Mouse (Mus musculus) brown adipose tissue, adult 24 weeks (tissue): ENCODE results near the gene Rfx7. TPM values are rescaled to one million over a fixed set of nuclear protein-coding genes. Genes with fewer than 3 reads are reported as not detected.
A peak's percentile ranks its signal among the peaks of the same experiment; 100 is the strongest.
"Not testable (repeated sequence)": the region's sequence is repeated elsewhere in the genome, so short reads cannot be mapped to it uniquely, and the experiment has no call there.

ENCODE experiments used
- H3K27ac ChIP-seq: fragments of 200-500 bp; replicated peaks from 2 replicates; pipeline ENCODE4 v1.5.1; 2012; ENCODE audit warnings: low read depth, mild to moderate bottlenecking, low read length
- H3K4me1 ChIP-seq: fragments of 200-500 bp; 2 replicates; pipeline ENCODE4 v1.6.1; 2012; ENCODE audit warnings: low read length, mixed read lengths; ENCODE audit not compliant: control insufficient read depth, insufficient read depth, insufficient read length
- H3K4me3 ChIP-seq: fragments of 200-500 bp; 2 replicates; pipeline ENCODE4 v1.5.1; 2012; ENCODE audit warnings: low read depth, mild to moderate bottlenecking, low read length, moderate library complexity; ENCODE audit not compliant: insufficient read depth
- polyA plus RNA-seq: library from polyadenylated mRNA; stranded (reverse); fragments of >200 nt; gene quantifications from 2 replicates; pipeline ENCODE4 v1.2.4, GENCODE M21; 2012; ENCODE audit not compliant: missing spikeins, insufficient read depth, insufficient read length

The Rfx7 gene
- polyA plus RNA-seq, 1 experiment, result 5.6 TPM

DNA sequence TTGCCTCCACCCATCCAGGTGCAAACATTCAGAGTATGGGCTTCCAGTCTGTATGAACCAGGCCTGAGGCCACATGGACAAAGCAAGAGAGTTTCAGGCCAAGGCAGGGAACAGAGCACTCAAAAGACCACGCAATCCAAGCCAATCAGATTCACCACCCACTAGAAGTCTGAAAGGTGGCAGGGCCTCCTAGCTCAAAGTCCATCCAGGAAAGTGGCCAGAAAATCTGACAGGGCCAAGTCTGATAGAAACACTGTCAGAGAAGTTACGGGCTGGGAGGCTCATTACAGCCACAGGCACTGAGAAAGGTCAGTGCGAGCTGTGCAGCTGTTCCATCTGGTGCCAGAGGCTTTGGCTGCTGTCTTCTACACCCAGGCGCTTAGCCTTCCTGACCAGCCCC lies 1.2 kb upstream of the Rfx7 start:
- Histone ChIP-seq H3K4me1 (no peaks in the 10 kb centered on the region), H3K27ac (peak overlapping the region; percentile 51), H3K4me3 (peak overlapping the region; percentile 97)

DNA sequence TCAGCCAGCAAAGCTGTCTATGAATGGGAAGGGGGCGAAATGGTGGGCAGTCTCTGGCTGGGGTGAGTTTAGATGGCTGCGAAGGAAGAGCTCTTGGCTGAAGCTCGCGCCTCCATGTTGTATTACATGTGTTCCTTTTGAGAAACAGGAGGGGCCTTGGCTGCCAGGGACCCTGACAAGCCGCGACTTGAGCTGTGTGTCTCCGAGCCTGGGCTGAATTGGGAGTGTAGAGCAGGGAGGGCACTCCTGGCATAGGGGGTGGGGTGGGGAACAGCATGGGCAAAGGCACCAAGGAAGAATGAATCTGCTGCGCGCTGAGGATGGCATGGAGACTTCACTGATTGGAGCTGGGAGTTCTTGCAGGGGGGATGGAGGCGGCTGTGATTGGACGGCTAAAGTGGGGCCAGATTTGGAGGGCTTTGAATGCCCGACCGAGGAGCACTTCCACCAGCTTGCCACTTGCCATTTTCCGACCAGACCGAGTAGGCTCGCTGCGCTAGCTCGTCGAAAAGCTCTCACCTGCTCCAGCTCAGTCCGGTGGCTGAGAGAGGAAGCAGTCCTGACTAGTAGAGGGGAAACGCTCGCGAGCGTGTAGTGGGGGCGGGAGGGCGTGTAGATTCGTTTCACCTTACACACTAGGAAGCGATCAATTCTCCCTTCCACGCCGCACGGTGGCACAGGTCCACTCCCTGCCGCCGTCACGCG lies 597 bp upstream of the Rfx7 start:
- Histone ChIP-seq H3K27ac (peak overlapping the region; percentile 51), H3K4me3 (peak overlapping the region; percentile 97), H3K4me1 (no peaks in the 10 kb centered on the region)

DNA sequence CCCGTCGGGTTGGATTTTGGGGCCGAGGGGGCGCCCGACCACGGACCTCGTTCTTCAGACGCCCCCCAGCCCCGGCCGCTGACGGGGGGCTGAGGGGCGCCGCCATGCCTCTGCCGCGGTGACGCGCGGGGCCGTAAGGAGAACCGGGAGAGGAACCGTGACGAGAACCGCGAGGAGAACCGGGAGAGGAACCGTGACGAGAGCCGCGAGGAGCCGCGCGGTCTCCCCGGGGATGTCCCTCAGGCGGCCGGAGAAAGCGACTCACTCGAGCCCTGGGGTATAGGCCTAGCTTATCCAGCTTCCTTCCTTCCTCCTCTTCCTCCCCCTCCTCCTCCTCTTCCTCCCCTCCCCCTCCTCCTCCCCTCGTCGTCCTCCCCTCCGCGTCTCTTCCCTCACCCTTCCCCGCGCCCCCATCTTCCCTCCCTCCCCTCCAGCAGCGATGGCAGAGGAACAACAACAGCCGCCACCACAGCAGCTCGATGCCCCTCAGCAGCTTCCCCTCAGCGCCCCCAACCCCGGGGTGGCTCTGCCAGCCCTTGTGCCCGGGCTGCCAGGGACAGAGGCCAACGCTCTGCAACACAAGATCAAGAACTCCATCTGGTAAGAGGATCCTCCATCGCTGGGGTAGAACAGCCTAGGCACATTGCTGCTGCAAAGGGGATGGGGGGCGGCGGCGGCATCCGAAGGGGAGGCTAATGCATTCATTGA lies 495 bp downstream of the Rfx7 start:
- Histone ChIP-seq H3K4me3 (peak overlapping the region; percentile 97), H3K27ac (peak overlapping the region; percentile 84), H3K4me1 (no peaks in the 10 kb centered on the region)

DNA sequence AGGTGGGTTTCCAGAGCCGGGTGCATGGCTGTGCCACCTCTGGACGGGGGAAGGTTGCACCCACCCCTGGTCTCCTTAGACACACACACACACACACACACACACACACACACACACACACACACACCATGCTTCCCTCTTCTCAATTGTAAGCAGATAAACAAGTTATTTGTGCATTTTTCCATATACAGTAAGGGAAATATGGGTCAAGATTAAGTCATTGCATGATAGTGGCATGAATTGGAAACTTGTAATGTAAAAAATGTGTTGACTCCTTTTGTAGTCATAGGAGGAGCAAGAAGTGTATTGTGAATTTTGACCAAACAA lies 1.0 kb downstream of the Rfx7 start:
- Histone ChIP-seq H3K4me1 (no peaks in the 10 kb centered on the region), H3K27ac (0 out of 2 replicates have a peak overlapping the region, but pooled peaks have one; percentile 17), H3K4me3 (peak overlapping the region; percentile 97)

DNA sequence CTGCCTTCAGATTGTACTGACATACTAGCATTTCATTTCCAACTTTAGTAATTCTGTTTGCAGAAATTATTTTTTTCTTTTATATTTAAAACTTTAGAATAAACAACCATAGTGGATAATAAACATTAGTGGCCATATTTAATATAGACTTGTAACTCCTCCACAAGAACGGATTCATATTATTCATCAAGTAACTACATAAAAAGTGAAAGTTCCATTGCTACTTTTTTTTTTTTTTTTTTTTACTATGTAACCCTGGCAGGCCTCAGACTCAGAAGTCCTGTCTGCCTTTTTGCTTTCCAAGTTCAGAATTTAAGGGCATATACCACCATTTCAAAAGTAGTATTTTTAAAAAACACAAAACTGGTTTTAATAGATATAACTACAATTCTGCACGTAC lies 2.9 kb downstream of the Rfx7 start:
- Histone ChIP-seq H3K4me3 (no peak overlapping the region), H3K27ac (no peak overlapping the region), H3K4me1 (no peaks in the 10 kb centered on the region)

DNA sequence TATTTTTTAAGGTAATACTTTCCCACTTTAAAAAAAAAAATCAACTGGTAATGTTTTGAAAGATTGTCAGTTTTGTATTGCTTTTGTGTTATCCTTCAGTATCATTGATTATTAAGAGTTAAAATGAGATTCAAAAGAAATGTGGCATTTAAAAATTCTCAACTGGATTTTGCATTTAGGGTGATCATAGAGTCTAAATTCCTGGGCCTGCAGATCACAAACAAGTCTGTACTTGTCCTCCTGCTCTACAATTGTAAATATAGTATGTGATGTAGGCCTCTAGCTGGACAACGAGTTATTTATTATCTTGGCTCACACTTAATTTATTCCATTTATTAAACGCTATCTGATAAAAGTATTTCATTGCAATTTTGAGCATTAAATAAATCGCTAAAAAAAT lies 3.4 kb downstream of the Rfx7 start:
- Histone ChIP-seq H3K4me3 (no peak overlapping the region), H3K27ac (no peak overlapping the region), H3K4me1 (no peaks in the 10 kb centered on the region)

DNA sequence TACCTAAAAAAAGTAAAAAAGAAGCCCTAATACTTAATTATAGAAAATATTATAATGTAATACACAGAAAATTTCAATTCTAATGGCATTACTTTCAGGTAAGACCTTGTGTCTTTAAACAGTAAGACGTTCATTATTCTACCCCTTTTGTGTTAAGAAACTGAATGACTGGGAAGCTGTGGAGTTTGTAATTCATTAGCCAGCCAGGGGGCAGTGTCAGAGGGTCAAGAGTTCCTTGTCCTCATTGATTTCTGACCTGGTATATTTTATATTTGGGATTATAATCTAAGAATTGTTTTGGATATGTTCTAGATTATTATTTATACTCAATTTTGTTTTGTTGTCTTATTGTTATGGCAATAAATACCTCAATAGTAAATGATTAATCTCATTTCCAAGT lies 5.0 kb downstream of the Rfx7 start:
- H3K4me3 ChIP-seq, result no peak overlapping the region
- H3K4me1 ChIP-seq, result no peaks in the 10 kb centered on the region
- H3K27ac ChIP-seq, result no peak overlapping the region

DNA sequence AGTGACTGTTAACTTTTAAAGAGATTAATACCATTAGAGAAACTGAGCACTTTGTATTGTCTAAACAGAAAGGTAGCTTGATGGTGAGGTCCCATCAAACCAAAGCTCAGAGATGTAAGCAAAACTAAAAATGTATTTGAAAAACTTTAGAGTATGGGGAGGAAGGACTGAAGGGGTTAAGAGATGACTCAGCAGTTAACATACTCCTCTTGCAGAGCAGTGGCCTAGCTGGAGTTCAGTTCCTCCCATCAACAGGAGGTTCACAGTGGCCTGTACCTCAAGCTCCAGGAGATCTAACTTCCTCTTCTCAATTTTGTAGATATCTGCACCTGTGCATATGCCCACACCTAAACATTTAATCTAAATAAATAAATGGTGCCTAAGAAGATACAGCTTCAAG lies 11.6 kb downstream of the Rfx7 start:
- H3K4me1 ChIP-seq, result no peaks in the 10 kb centered on the region
- no peak overlapping the region for H3K27ac ChIP-seq

DNA sequence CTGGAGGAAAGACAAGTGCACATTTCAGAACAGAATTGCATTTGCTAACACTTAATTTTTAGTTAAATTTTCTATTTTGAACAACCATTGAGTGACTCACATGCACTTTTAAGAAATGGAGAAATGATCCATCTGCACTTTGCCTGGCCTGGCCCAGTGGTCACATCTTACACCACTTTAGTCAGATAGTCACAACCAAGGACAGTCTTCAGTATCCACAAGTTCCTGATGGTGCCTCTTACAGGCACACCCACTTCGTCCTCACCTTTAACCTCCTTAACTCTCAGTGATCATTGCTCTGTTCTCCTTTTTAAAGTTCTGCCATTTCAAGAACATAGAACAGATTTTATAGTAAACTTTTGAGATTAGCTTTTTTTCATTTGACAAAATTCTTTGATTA lies 26.7 kb downstream of the Rfx7 start:
- H3K4me3 ChIP-seq, result no peak overlapping the region
- H3K27ac ChIP-seq, result no peak overlapping the region

More for the DNA sequence above, 11.6 kb downstream of the Rfx7 start:
- H3K4me3 ChIP-seq, result no peak overlapping the region

DNA sequence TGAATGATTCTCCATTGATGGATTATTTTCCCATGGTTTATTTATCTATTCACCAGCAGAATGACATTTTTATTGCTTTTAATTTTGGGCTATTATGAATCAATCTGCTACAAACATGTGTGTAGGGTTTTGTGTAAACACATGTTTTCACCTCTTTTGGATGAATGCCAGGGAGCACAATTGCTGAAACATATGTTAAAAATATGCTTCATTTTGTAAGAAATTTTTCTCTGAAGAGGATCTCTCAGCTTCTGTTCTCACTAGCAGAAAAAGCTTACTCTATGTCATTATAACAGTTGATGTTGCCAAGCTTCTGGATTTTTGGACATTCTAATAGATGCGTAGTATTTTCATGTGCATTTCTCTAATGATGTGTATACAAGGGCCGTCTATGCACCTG lies 28.3 kb downstream of the Rfx7 start:
- Histone ChIP-seq H3K4me3 (no peak overlapping the region), H3K27ac (no peak overlapping the region), H3K4me1 (no peaks in the 10 kb centered on the region)

More for the DNA sequence above, 26.7 kb downstream of the Rfx7 start:
- H3K4me1 ChIP-seq, result no peaks in the 10 kb centered on the region

DNA sequence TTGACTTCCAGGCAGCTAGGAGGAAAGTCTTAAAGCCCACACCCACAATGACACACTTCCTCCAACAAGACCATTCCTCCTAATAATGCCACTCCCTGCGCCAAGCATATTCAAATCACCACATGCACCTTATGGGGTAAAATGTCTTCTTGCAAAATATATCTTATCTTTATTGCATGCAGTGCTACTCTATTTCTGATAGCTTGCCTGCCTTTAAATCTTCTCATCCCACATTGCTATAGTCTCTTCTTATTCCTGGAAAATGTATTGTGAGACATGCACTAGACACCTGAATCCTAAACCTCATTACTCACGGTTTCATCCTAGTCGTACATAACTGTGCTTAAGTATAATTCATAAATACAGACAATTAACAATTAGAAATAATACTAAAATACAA lies 31.2 kb downstream of the Rfx7 start:
- H3K4me1 ChIP-seq, result no peaks in the 10 kb centered on the region
- no peak overlapping the region for H3K27ac ChIP-seq
- H3K4me3 ChIP-seq, result no peak overlapping the region

DNA sequence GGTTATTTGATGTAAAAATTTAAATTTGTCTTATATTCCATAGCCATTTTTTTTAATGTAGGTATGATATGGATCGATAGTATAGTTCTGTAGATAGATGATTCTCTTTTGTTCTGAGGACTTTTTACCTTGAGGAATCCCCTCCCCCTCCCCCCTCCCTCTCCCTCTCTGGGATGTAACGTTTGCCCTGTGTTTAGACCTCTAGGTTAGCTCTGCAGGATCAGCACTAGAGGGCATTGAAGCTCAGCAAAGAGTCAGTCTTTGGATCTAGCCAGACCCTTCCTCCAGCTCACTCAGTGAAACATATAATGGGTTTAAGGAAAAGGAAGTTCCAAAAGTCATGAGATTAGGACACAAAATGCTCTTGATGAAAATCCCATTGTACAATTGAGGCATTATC lies 35.1 kb downstream of the Rfx7 start:
- no peaks in the 10 kb centered on the region for H3K4me1 ChIP-seq
- H3K4me3 ChIP-seq, result no peak overlapping the region
- no peak overlapping the region for H3K27ac ChIP-seq

DNA sequence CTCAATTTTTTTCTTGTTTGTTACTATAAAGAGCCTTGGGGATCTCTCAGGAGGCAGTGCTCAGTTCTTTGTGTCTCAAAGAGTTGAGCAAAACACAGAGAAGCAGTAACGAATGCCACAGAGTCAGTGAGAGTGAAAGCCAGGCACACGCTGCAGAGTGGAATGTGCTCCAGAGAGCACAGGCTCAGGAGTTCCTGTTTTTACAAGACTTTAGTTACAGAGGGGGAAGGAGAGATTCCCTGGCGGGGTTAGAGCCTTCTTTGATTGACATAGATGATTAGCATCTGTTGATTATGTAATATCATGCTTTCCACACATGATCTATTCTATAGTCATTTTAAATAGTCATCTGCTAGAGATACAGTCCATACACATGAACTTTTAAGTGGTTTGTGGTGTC lies 48.2 kb downstream of the Rfx7 start:
- H3K27ac ChIP-seq, result no peak overlapping the region
- H3K4me1 ChIP-seq, result no peaks in the 10 kb centered on the region
- no peak overlapping the region for H3K4me3 ChIP-seq

DNA sequence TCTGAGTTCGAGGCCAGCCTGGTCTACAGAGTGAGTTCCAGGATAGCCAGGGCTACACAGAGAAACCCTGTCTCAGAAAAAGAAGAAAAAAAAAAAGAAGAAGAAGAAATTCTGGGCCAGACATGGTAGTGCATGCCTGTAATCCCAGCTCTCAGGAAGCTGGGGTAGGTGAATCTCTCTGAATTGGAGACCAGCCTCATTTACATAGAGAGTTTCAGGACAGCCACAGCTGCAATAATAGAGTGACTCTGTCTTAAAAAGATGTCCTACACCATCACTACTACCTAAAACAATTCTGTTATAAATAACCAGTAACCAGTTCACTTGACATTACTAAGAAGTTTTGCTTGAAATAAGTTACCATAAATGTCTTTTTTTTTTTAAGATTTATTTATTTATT lies 58.8 kb downstream of the Rfx7 start:
- Histone ChIP-seq H3K4me3 (no peak overlapping the region), H3K4me1 (no peaks in the 10 kb centered on the region), H3K27ac (no peak overlapping the region)

DNA sequence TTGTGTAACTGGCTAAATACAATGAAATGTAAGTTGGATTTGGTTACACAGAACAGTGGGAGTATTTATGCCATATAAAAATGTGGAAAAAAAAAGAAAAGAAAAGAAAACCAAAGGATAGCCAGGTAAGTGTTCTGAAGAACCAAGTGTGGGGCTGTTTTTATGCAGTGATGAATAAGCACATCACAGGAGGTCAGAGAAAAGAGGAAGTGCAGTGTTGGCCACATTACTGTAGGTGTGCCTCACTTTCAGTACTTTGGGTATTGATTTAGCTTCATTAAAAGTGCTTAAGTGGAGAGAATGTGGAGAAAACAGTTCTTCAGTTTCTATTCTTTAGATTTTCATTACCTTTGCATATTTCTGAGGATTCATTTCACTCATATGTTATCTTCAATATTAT lies 60.0 kb downstream of the Rfx7 start:
- H3K27ac ChIP-seq, result no peak overlapping the region
- H3K4me1 ChIP-seq, result no peaks in the 10 kb centered on the region

DNA sequence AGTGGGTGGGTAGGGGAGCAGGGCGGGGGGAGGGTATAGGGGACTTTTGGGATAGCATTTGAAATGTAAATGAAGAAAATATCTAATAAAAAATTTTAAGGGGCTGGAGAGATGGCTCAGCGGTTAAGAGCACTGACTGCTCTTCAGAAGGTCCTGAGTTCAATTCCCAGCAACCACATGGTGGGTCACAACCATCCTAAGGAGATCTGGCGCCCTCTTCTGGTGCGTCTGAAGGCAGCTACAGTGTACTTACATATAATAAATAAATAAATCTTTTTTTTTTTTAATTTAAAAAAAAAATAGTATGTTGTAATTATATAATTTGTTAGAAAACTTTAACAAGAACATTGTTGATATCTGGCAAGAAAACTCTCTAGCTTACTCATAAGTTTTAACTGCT lies 62.6 kb downstream of the Rfx7 start:
- not testable (repeated sequence) for H3K4me1 ChIP-seq, H3K27ac ChIP-seq, H3K4me3 ChIP-seq

More for the DNA sequence above, 60.0 kb downstream of the Rfx7 start:
- no peak overlapping the region for H3K4me3 ChIP-seq
